Mouse (Mus musculus) gastrocnemius, adult 2 months (tissue): ENCODE measurements around the gene Exoc3l2. TPM values are rescaled to one million over a fixed set of nuclear protein-coding genes. Genes with fewer than 3 reads are reported as not detected.
A peak's percentile ranks its signal among the peaks of the same experiment; 100 is the strongest.
"Not testable (repeated sequence)": the region's sequence is repeated elsewhere in the genome, so short reads cannot be mapped to it uniquely, and the experiment has no call there.

Source experiments
- DNase-seq: peaks from one replicate; pipeline ENCODE4 v3.0.0; 2022
- H3K27ac ChIP-seq: fragments of 200-600 bp; 2 replicates; pipeline ENCODE4 v1.8.1; 2022; ENCODE audit warnings: mild to moderate bottlenecking
- H3K4me3 ChIP-seq: fragments of 200-600 bp; 2 replicates; pipeline ENCODE4 v1.8.1; 2022; ENCODE audit warnings: mild to moderate bottlenecking, moderate library complexity
- CTCF ChIP-seq: fragments of 200-600 bp; IDR thresholded peaks from 2 replicates; pipeline ENCODE4 v1.8.1; 2022; ENCODE audit warnings: antibody characterized with exemption, mild to moderate bottlenecking, moderate library complexity
- intact Hi-C: fragments of 180-260 bp; cut with DNase I; formaldehyde crosslinking; loops from one replicate; pipeline ENCODE4 v1.15.1; 2025
- total RNA-seq, 2 experiments: library from RNA; stranded (reverse); gene quantifications; 2 replicates each; pipeline ENCODE4 v1.2.3; 2021

The Exoc3l2 gene
- total RNA-seq, 2 experiments from 2014 or later, result 0.41 to 0.73 TPM

DNA sequence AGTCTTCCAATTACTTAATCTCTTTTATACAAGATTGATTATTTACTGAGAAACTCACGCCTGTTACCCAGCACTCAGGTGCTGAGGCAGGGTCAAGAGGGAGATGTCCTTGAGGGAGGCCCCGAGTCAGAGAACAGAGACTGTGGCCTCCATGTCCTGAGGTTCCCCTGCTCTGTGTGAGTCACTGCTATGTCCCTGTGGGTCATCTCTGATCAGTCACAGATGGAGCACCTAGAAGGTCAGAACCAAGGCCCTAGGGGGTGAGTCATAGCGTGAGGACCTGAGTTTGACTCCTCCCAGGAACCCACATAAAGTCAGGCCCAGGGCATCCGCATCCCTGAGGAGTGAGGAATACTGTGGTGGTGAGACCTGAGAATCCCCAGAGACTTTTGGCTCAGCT, 38.5 kb downstream of the Exoc3l2 start:
- Histone ChIP-seq H3K27ac (no peak overlapping the region; the same call in 1 of the 2 replicates), H3K4me3 (no peak overlapping the region)
- peak; percentile 7 for DNase-seq
- intact Hi-C loops, result loop anchor here (5.0 to 10.0 kb wide), 2 partner anchors 71 to 97 kb away; partner anchors contain the start of genes Ckm and Klc3
- TF ChIP-seq CTCF, result no peak

- DNase-seq, result peak; percentile 58
- H3K27ac ChIP-seq, result no peak overlapping the region
- no peak overlapping the region for H3K4me3 ChIP-seq
- intact Hi-C loops, result loop anchor here (1.0 to 10.0 kb wide), 4 partner anchors 69 to 116 kb away; partner anchors contain the start of genes Ckm and Klc3
- peak; percentile 94 for TF ChIP-seq CTCF
Observed at GRCm38 (mm10) chr7:19503481-19504068, 40.4 kb downstream of the Exoc3l2 start.

- no peak for TF ChIP-seq CTCF
- DNase-seq, result no peak
- intact Hi-C loops, result loop anchor here (2.0 to 10.0 kb wide), 3 partner anchors 20 to 102 kb away; partner anchors contain the start of genes Ckm, Exoc3l2 and Klc3
- H3K27ac ChIP-seq, result no peak overlapping the region
- no peak overlapping the region for H3K4me3 ChIP-seq
Observed at GRCm38 (mm10) chr7:19506326-19506725, 43.2 kb downstream of the Exoc3l2 start.

DNA sequence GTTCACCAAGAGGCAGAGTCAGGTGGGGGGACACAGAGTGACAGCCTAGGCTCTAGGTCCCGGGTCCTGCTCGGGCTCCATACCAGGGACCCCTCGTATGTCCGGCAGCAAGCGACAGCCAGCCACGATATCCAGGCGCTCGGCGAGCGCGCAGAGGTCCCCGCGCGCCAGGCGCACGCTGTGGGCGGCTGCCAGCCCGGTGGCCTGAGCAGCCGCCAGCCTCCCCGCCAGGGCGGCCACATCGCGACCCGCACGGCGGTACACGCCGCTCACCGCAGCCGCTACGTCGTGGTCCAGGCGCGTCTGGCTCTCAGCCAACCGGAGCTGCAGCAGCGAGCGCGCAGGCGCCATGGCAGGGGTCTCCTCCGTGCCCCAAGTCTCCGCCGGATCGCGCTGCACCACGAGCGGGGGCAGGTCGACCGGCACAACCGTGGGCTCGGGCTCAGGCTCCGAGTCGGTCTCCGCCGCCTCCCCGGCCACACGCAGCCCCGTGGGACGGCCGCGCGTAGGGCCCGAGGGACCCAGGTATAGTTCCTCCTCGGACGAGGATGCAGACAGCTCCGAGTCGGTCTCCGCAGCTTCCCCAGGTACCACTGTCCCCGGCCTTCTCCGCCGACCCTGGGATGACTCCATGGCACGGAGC, 44.0 kb downstream of the Exoc3l2 start:
- intact Hi-C loops, result loop anchor here (2.0 to 10.0 kb wide), 3 partner anchors 20 to 102 kb away; partner anchors contain the start of genes Ckm, Exoc3l2 and Klc3
- H3K27ac ChIP-seq, result peak overlapping the region; percentile 35
- peak overlapping the region; percentile 80 for H3K4me3 ChIP-seq
- peak; percentile 49 for DNase-seq
- no peak for TF ChIP-seq CTCF

DNA sequence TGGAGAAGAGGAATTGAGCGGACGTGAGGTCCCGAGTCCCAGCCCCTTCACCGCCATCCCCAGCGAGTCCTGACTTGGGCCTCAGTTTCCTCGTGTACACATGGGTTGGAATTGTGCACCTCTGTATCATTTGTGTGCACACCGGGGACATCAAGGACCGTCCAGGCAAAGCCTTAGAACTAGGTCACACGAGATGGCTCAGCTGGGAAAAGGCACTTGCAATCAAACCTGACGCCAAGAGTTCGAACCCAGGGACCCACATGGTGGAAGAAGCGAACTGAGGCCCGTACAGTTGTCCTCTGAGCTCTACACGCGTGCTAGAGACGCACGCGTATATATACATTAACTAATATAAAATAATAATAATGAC, 44.5 kb downstream of the Exoc3l2 start:
- Histone ChIP-seq H3K4me3 (peak overlapping the region; percentile 80), H3K27ac (peak overlapping the region; percentile 90)
- intact Hi-C loops, result loop anchor here (2.0 to 10.0 kb wide), 3 partner anchors 19 to 103 kb away; partner anchors contain the start of genes Ckm, Exoc3l2 and Klc3
- no peak for DNase-seq
- no peak for TF ChIP-seq CTCF

- Histone ChIP-seq H3K27ac (peak within 1 kb of the TSS; percentile 90), H3K4me3 (peak within 1 kb of the TSS; percentile 80)
- peak; percentile 93 for DNase-seq
- intact Hi-C loops, result loop anchor here (5.0 to 10.0 kb wide), 2 partner anchors 46 to 104 kb away; partner anchors contain the start of genes Ckm, Exoc3l2 and Klc3
- TF ChIP-seq CTCF, result peak; percentile 3; the same call in 1 of the 2 replicates
Observed at GRCm38 (mm10) chr7:19508150-19508923, 45.2 kb downstream of the Exoc3l2 start, which contains the start of the genes Bloc1s3 and Trappc6a. Gene Bloc1s3 (minus strand): TSS chr7:19508367. Gene Trappc6a (plus strand): TSS chr7:19508395.

DNA sequence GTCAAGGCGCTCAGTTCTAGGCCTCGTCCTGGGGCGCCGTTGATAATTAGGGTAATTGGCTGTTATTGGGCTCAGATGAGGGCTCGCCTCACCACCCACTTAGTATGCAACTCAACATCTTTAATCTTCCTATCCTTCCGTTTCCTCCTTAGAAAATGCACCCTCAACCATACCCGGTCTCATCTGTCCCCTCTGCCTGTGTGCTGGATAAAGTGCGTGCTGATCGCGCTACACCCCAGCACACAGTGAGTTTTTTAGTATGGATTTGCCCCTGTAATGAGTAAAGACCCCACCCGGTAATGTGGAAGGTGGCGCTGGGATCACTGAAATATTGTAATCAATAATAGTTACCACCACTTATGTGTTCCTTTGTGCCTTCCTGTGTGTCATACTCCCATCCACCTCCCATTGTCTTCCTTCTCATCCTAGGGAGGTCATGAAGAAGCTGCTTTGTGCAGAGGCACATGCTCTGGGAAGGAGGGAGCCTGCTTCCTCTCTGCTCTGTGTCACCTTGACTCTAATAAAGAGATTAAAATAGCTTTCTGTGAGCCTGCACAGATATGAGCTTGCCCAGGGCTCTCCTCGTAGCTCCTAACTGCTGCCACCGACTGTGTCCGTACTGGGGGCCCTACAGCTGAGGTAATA, 45.9 kb downstream of the Exoc3l2 start:
- intact Hi-C loops, result loop anchor here (5.0 to 10.0 kb wide), 2 partner anchors 47 to 104 kb away; partner anchors contain the start of genes Ckm, Exoc3l2 and Klc3
- peak overlapping the region; percentile 80 for H3K4me3 ChIP-seq
- H3K27ac ChIP-seq, result peak overlapping the region; percentile 90
- DNase-seq, result no peak
- no peak for TF ChIP-seq CTCF

GRCm38 (mm10) chr7:19509786-19510185, 46.7 kb downstream of the Exoc3l2 start:
- intact Hi-C loops, result loop anchor here (5.0 to 10.0 kb wide), 2 partner anchors 47 to 105 kb away; partner anchors contain the start of genes Ckm, Exoc3l2 and Klc3
- no peak for DNase-seq
- Histone ChIP-seq H3K27ac (no peak overlapping the region), H3K4me3 (peak overlapping the region; percentile 80; the same call in 1 of the 2 replicates)
- no peak for TF ChIP-seq CTCF

- intact Hi-C loops, H3K4me3 ChIP-seq, H3K27ac ChIP-seq, DNase-seq: not testable (repeated sequence)
Observed at GRCm38 (mm10) chr7:19511934-19512333, 48.8 kb downstream of the Exoc3l2 start.

GRCm38 (mm10) chr7:19512353-19512752, 49.2 kb downstream of the Exoc3l2 start:
- intact Hi-C loops, result no loop called here
- no peak for DNase-seq
- TF ChIP-seq CTCF, result no peak
- H3K27ac ChIP-seq, result no peak overlapping the region
- no peak overlapping the region for H3K4me3 ChIP-seq

DNA sequence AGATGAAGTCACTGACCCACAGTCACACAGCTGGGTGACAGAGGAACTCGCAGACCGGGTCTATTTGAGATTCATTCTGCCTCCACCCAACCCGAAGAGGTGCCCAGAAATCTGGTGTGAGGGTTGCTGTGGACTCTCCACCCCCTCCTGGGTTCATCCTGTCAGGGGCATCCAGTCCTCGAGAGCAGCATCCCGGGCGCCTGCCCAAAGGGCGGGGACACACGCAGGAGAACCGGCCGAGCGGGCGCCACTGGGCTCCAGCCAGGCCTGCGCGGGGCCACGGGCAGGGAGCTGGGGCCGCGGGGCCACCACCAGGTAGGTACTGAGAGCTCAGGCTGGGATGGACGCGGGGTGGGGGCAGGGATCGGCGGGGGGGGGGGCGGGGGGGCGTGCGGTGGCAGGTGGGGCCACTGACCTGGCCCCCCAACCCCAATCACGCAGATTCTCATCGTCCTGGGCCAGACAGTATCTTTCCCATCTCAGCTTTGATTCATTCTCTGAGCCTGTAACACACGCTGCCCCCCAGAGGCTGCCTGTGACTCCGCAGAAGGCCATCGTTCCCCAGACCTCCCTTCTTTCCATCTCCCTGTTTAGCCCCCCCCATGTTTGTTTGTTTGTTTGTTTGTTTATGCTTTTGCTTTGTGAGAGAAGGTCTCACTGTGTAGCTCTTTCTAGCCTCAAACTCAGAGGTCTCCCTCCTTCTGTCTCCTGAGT, 54.7 kb downstream of the Exoc3l2 start, which contains the start of gene Nkpd1:
Gene Nkpd1 (plus strand): TSS at position 187 of the 714 bp plus-strand sequence.
- no peak for DNase-seq
- Histone ChIP-seq H3K4me3 (peak within 1 kb of the TSS; percentile 11), H3K27ac (no peak within 1 kb of the TSS)
- intact Hi-C loops, result no loop called here
- peak; percentile 46 for TF ChIP-seq CTCF
